Mouse (Mus musculus) midbrain, embryonic 11.5 days (tissue): Measurements from ENCODE around the gene Gm20890. TPM values are rescaled to one million over a fixed set of nuclear protein-coding genes. Genes with fewer than 3 reads are reported as not detected.
"Not testable (repeated sequence)": the region's sequence is repeated elsewhere in the genome, so short reads cannot be mapped to it uniquely, and the experiment has no call there.

Experiments used
- ATAC-seq: fragments of 200-750 bp; cut with Nextera tagmentation; 2 replicates; pipeline ENCODE4 v1.8.0; 2017; ENCODE audit warnings: moderate TSS enrichment, moderate library complexity; ENCODE audit not compliant: low FRiP score
- DNase-seq: peaks from one replicate; pipeline ENCODE4 v3.0.0; 2015; ENCODE audit warnings: low spot score; ENCODE audit errors: missing footprints
- H3K27ac ChIP-seq: fragments of 300-500 bp; sonication (generic); 2 replicates; pipeline ENCODE4 v1.5.1; 2014; ENCODE audit warnings: low read depth, low read length
- H3K27me3 ChIP-seq: fragments of 300-500 bp; sonication (generic); 2 replicates; pipeline ENCODE4 v1.6.1; 2014; ENCODE audit warnings: mild to moderate bottlenecking, low read length, moderate library complexity, mixed read lengths; ENCODE audit not compliant: control insufficient read depth, insufficient read depth
- H3K36me3 ChIP-seq: fragments of 300-500 bp; sonication (generic); 2 replicates; pipeline ENCODE4 v1.6.1; 2014; ENCODE audit warnings: mild to moderate bottlenecking, low read length, moderate library complexity, mixed read lengths; ENCODE audit not compliant: control insufficient read depth, insufficient read depth
- H3K4me1 ChIP-seq: fragments of 300-500 bp; sonication (generic); 2 replicates; pipeline ENCODE4 v1.6.1; 2014; ENCODE audit warnings: low read length; ENCODE audit not compliant: control insufficient read depth, insufficient read depth
- H3K4me2 ChIP-seq: fragments of 300-500 bp; sonication (generic); 2 replicates; pipeline ENCODE4 v1.6.1; 2014; ENCODE audit warnings: mild to moderate bottlenecking, moderate library complexity
- H3K4me3 ChIP-seq: fragments of 300-500 bp; sonication (generic); 2 replicates; pipeline ENCODE4 v1.5.1; 2014; ENCODE audit warnings: low read depth, low read length
- H3K9ac ChIP-seq: fragments of 300-500 bp; sonication (generic); 2 replicates; pipeline ENCODE4 v1.6.1; 2014; ENCODE audit warnings: low read length
- H3K9me3 ChIP-seq: fragments of 300-500 bp; sonication (generic); 2 replicates; pipeline ENCODE4 v1.6.1; 2016; ENCODE audit warnings: low read length; ENCODE audit not compliant: control insufficient read depth
- WGBS: fragments of 180-500 bp; shearing (Covaris S2); extraction: QIAGEN DNeasy Blood & Tissue Kit; methylation state at CpG from one replicate; pipeline ENCODE4 v1.1.7; 2014; 5-methylcytosine and 5-hydroxymethylcytosine counted together
- polyA plus RNA-seq: library from polyadenylated mRNA; unstranded; fragments of >200 nt; fragmentation: Nextera tagmentation; extraction: Ambion mirVana; gene quantifications from 2 replicates; pipeline ENCODE4 v1.2.1, GENCODE M21; 2014

Gm20890 gene
- not detected in 2 replicates for polyA plus RNA-seq

DNA sequence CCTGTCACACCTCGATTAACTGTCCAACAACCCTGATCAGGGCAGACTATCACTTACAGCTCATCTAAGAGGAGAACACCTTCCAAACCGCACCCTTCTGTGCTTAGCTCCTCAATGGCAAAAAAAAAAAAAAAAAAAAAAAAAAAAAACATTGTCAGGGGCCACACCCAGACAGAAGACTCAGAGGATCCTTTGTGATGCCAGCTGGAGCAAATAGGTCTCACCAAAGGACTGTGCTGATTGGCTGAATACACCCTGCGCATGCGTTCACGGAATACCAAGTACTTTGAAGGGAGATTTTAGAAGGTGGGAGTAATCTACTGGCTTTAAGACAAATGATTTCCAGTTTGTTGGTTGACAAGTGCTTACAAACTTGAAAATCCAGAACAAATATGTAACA, at the start of gene Gm20890:
Gm20890 (minus strand) TSS at position 101 of the 400 bp plus-strand sequence.
- not testable (repeated sequence) for H3K9ac ChIP-seq, DNase-seq, H3K4me1 ChIP-seq, H3K27me3 ChIP-seq, H3K27ac ChIP-seq, H3K4me2 ChIP-seq, ATAC-seq, H3K9me3 ChIP-seq, H3K36me3 ChIP-seq, H3K4me3 ChIP-seq
- WGBS = no CpG with 5 or more reads among the region's 5 CpGs
